Mouse (Mus musculus) midbrain, embryonic 16.5 days (tissue): ENCODE measurements around the gene Wbp1l. TPM values are rescaled to one million over a fixed set of nuclear protein-coding genes. Genes with fewer than 3 reads are reported as not detected.
A peak's percentile ranks its signal among the peaks of the same experiment; 100 is the strongest.

Source experiments
- ATAC-seq: fragments of 200-750 bp; cut with Nextera tagmentation; 2 replicates; pipeline ENCODE4 v1.8.0; 2017; ENCODE audit warnings: moderate TSS enrichment
- H3K27ac ChIP-seq: fragments of 300-500 bp; sonication (generic); 2 replicates; pipeline ENCODE4 v1.5.1; 2014; ENCODE audit warnings: mild to moderate bottlenecking, low read length, mixed read lengths
- H3K27me3 ChIP-seq: fragments of 300-500 bp; sonication (generic); 2 replicates; pipeline ENCODE4 v1.6.1; 2014; ENCODE audit warnings: low read depth, low read length, mixed read lengths; ENCODE audit not compliant: control insufficient read depth, insufficient read depth
- H3K36me3 ChIP-seq: fragments of 300-500 bp; sonication (generic); 2 replicates; pipeline ENCODE4 v1.6.1; 2014; ENCODE audit warnings: mild to moderate bottlenecking, low read length, moderate library complexity, mixed read lengths; ENCODE audit not compliant: control insufficient read depth, insufficient read depth
- H3K4me1 ChIP-seq: fragments of 300-500 bp; sonication (generic); 2 replicates; pipeline ENCODE4 v1.6.1; 2014; ENCODE audit warnings: mild to moderate bottlenecking, low read length, mixed read lengths; ENCODE audit not compliant: control insufficient read depth, insufficient read depth
- H3K4me2 ChIP-seq: fragments of 300-500 bp; sonication (generic); 2 replicates; pipeline ENCODE4 v1.6.1; 2014; ENCODE audit warnings: mild to moderate bottlenecking, low read length, mixed read lengths
- H3K4me3 ChIP-seq: fragments of 300-500 bp; sonication (generic); 2 replicates; pipeline ENCODE4 v1.5.1; 2014; ENCODE audit warnings: low read depth, mild to moderate bottlenecking, low read length, moderate library complexity, mixed read lengths
- H3K9ac ChIP-seq: fragments of 300-500 bp; sonication (generic); 2 replicates; pipeline ENCODE4 v1.6.1; 2014; ENCODE audit warnings: low read depth, low read length, mixed read lengths
- H3K9me3 ChIP-seq: fragments of 300-500 bp; sonication (generic); replicated peaks from 2 replicates; pipeline ENCODE4 v1.6.1; 2014; ENCODE audit warnings: mild to moderate bottlenecking, low read length, mixed read lengths; ENCODE audit not compliant: control insufficient read depth, poor library complexity, severe bottlenecking
- WGBS: fragments of 180-500 bp; shearing (Covaris S2); extraction: QIAGEN DNeasy Blood & Tissue Kit; methylation state at CpG from one replicate; pipeline ENCODE4 v1.1.7; 2014; 5-methylcytosine and 5-hydroxymethylcytosine counted together
- polyA plus RNA-seq: library from polyadenylated mRNA; unstranded; fragments of >200 nt; fragmentation: Nextera tagmentation; extraction: Ambion mirVana; gene quantifications from 2 replicates; pipeline ENCODE4 v1.2.1, GENCODE M21; 2015

The Wbp1l gene
- polyA plus RNA-seq, 1 experiment from 2014 or later, result 34.0 TPM

DNA sequence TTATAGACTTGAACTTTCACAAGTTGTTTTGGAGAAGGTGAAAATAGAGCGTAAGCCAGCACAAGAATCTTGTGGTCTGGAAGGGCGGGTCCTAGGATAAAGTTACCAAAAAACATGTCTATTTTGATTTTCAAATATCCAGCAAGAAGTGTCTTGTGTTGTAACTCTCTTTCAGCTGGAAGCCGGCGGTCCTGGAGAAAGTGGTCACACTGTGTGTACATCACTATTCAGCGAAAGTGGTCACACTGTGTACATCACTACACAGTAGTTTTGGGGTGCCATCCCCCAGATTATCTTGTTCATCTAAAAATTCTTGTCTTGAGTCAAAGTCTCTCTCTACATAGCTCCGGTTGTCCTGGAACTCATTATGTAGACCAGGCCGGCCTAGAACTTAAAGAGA lies 9.3 kb downstream of the Wbp1l start:
- H3K27ac ChIP-seq, result no peak overlapping the region
- H3K9ac ChIP-seq, result no peak overlapping the region
- no peaks in the 10 kb centered on the region for H3K27me3 ChIP-seq
- no peak for ATAC-seq
- H3K4me3 ChIP-seq, result no peak overlapping the region
- H3K4me2 ChIP-seq, result no peak overlapping the region
- peaks cover 13% of the 10 kb centered on the region for H3K36me3 ChIP-seq
- no peaks in the 10 kb centered on the region for H3K9me3 ChIP-seq
- 98% methylated on average over 7 of the region's 7 CpGs for WGBS
- H3K4me1 ChIP-seq, result no peaks in the 10 kb centered on the region

DNA sequence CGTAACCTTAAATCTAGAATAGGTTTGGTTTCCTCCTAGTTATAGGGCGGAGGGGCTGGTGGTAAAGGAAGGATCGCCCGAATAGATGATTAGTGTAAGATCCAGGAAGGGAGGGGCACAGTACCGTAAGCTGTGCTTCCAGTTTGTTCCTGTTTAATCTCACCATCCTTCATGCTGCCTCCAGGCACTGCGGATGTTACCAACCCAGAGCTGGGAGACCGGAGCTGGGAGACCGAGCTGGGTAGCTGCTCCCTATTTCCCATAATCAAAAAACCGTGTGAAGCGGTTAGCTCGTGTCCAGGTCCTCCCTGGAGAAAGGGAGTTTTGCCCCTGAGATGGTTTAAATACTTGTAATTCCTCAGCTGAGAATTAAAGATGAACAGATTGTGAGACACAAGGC lies 17.5 kb downstream of the Wbp1l start:
- Histone ChIP-seq H3K9ac (no peak overlapping the region), H3K4me2 (no peak overlapping the region), H3K4me3 (no peak overlapping the region), H3K27ac (no peak overlapping the region), H3K4me1 (peaks cover 12% of the 10 kb centered on the region; the same call in 1 of the 2 replicates), H3K27me3 (no peaks in the 10 kb centered on the region), H3K9me3 (no peaks in the 10 kb centered on the region), H3K36me3 (no peaks in the 10 kb centered on the region)
- no peak for ATAC-seq
- WGBS, result 88% methylated on average over 11 of the region's 11 CpGs

DNA sequence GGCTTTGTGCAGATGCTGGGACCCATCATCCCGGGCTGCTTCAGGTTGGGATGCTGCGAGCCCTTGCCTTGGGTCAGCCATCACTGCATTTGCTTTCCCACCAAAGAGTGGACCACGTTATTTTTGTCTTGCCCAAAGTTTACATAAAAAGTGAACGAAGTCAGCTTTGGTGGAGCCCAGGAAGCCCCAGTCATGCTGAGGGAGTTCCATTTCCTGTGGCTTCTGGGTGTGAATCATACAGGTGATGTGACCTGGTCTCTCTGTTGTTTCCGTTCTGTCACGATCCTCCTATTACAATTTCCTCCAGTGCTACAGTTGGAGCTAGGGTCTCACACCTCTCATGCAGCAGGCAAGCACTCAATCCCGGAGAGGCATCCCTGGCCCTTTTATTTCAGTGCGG lies 18.5 kb downstream of the Wbp1l start:
- Histone ChIP-seq H3K9me3 (no peaks in the 10 kb centered on the region), H3K27me3 (no peaks in the 10 kb centered on the region), H3K9ac (no peak overlapping the region), H3K4me2 (no peak overlapping the region), H3K4me3 (no peak overlapping the region), H3K36me3 (no peaks in the 10 kb centered on the region), H3K27ac (no peak overlapping the region), H3K4me1 (peaks cover 18% of the 10 kb centered on the region; the same call in 1 of the 2 replicates)
- WGBS, result 93% methylated on average over 8 of the region's 8 CpGs
- no peak for ATAC-seq

DNA sequence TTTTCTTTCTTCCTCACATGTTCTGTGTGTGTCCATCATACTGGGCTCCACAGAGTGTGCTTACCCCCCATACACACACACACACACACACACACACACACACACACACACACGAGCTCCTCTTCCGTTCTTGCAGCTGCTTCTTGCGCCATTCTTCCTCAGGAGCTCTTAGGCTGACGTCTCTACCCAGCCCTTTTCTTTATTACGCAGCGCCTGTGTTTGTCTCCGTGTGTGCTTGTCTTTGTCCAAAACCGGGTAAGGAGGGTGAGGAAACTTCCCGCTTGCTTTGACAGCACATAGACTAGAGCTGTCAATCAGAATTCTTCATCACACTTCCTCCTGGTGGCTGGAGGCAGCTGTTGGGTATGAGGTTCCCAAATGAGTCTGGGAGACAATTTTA lies 19.4 kb downstream of the Wbp1l start:
- Histone ChIP-seq H3K9ac (no peak overlapping the region), H3K4me1 (peaks cover 27% of the 10 kb centered on the region), H3K36me3 (no peaks in the 10 kb centered on the region), H3K4me2 (no peak overlapping the region), H3K27ac (no peak overlapping the region), H3K27me3 (no peaks in the 10 kb centered on the region), H3K9me3 (no peaks in the 10 kb centered on the region), H3K4me3 (no peak overlapping the region)
- no peak for ATAC-seq
- 49% methylated on average over 9 of the region's 9 CpGs for WGBS

DNA sequence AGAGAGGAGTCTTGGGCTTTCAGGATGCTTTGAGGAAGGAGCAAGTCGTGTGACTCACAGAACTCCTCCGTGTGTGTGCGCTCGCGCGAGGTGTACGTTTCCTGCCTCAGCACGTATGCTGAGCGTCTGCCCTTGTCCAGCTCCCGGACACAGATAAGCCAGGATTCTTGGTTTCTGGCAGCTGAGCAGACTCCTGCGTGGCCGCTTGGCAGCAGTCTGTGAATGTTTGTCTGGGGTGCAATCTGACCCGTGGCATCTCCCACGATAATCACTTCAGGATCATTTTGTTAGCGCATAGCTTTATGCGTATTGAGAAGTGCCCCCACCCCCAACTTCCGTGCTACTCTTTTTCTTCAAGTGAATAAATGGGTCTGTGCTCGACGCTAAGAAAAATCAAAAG lies 20.1 kb downstream of the Wbp1l start:
- no peaks in the 10 kb centered on the region for H3K9me3 ChIP-seq
- no peak for ATAC-seq
- H3K27me3 ChIP-seq, result no peaks in the 10 kb centered on the region
- H3K4me2 ChIP-seq, result no peak overlapping the region
- 77% methylated on average over 19 of the region's 19 CpGs for WGBS
- H3K9ac ChIP-seq, result no peak overlapping the region
- no peaks in the 10 kb centered on the region for H3K36me3 ChIP-seq
- H3K4me3 ChIP-seq, result no peak overlapping the region
- peaks cover 33% of the 10 kb centered on the region for H3K4me1 ChIP-seq
- no peak overlapping the region for H3K27ac ChIP-seq

DNA sequence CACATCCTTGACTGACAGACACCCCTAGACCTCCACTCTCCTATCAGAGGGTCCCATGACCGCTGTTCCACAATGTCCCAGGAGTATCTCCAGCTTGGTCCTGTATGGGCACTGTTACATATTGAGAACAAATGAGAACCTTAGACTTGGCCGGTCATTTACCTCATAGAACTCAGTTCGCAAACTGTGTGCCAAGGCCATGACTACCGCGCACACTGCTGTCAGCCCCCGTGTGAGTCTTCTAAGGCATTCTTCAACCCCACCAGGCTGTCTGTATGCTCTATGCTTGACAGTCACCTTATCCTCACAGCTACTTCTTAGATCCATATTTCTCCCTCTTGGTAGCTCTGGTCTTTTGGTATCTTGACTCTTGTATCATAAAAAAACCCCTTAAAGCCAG lies 20.6 kb downstream of the Wbp1l start:
- H3K27me3 ChIP-seq, result no peaks in the 10 kb centered on the region

DNA sequence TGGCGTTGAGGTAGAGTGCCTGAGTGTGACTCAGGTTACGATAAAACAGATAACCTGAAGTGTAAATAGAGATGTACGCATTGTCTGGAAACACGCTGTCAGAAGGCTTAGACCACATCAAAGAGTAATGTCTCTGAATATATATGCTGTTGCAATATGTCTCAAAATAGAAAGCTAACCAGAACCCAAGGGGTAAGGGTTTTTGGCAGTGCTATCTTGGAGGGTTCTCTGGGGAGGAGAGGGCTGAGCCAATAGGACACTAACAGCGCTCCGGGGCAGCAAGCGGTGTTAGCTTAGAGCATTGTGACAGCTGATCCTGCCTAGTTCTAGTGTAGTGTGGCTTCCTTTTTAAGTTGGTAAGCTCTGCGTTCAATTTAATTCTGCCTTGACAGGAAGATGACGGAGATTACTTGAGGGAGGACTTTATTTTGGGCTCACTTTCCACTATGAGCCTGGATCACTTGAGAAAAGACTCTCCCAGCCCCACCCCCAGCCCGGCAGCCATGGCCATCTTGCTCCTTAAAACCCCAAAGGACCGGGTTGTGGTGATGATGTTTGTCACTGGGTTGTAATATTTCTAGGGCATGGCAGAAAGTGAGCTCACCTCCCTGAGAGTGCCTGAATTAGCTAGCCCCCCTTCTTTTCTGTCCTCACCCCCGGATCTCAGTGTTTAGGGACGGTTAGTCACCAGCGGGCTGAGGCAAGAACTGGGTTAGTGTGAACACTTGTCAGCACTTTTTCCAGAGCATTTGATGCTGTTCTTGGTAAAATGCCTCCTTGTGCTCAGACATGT lies 21.3 kb downstream of the Wbp1l start:
- ATAC-seq, result no peak
- Histone ChIP-seq H3K27ac (no peak overlapping the region), H3K9me3 (no peaks in the 10 kb centered on the region), H3K36me3 (no peaks in the 10 kb centered on the region), H3K4me3 (no peak overlapping the region), H3K9ac (no peak overlapping the region), H3K4me1 (peaks cover 39% of the 10 kb centered on the region), H3K27me3 (no peaks in the 10 kb centered on the region), H3K4me2 (no peak overlapping the region)
- 64% methylated on average over 14 of the region's 14 CpGs for WGBS

More for the DNA sequence above, 20.6 kb downstream of the Wbp1l start:
- Histone ChIP-seq H3K4me3 (no peak overlapping the region), H3K4me1 (peaks cover 39% of the 10 kb centered on the region), H3K9me3 (no peaks in the 10 kb centered on the region), H3K36me3 (no peaks in the 10 kb centered on the region), H3K4me2 (no peak overlapping the region), H3K27ac (no peak overlapping the region), H3K9ac (no peak overlapping the region)
- 93% methylated on average over 6 of the region's 6 CpGs for WGBS
- no peak for ATAC-seq

DNA sequence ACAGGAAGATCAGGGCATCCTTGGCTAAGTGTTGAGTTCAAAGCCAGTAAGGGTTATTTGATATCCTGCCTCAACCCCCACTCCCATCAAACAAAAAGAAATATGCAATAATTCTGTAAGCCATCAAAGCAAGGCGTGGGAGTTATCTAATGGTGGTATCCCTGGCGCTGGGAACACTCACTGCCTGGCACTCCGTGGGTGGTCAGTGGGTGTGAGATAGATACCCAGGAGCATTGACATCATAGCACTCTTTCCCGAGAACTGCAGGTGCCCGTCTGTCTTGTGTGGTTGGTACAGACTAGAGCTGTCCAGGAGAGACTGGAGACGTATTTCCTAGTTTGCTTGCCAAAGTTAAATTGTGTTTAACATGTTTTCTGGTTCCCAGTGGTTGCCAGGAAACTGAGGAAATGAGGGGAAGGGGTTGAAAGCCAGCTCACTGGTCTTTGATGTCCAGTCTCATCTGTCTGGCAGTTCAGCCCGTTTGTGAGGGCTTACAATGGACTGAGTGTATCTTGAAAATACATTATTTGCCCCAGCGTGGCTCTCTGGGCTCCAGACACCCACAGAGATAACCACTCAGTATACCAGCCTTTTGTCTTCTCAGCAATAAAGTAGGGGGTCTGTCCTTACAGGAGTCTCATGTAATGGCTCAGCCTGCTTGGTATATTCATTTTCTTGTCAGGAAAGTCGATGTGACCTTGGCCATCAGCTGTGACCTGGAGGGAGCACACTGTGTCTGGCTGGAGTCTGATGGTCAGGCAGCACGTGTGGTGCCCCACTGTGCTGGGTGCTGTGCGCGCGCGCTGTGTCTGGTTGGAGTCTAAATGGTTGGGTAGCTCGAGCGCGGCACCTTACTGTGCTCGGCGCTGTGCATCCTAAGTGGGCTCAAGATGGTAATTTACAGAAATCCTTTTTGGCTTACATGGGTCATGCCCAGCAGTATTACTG lies 22.6 kb downstream of the Wbp1l start:
- Histone ChIP-seq H3K4me1 (peaks cover 39% of the 10 kb centered on the region), H3K9me3 (no peaks in the 10 kb centered on the region), H3K4me3 (no peak overlapping the region), H3K27ac (peak overlapping the region; percentile 24; the same call in 1 of the 2 replicates), H3K4me2 (no peak overlapping the region), H3K36me3 (no peaks in the 10 kb centered on the region), H3K27me3 (no peaks in the 10 kb centered on the region), H3K9ac (no peak overlapping the region)
- WGBS, result 51% methylated on average over 19 of the region's 19 CpGs
- ATAC-seq, result no peak
